In genomic region chr10:120092548-120092947, GRCm38 (mm10) we compare ENCODE assay signal across 16 mouse cellular contexts.
"Had no signal": no experiment of that assay in that cellular context is flagged by ENCODE, and none has a peak within 500 bp of the region (broad histone marks: within the 10 kb centered on the region; RNA-seq: fewer than 3 reads in every experiment).

No protein-coding gene starts in this region.

- H3K9ac ChIP-seq: limb, embryonic 12.5 days; liver, embryonic 14.5 days; lung, embryonic 14.5 days; midbrain, embryonic 15.5 days; neural tube, embryonic 12.5 days had no signal

- H3K4me3 ChIP-seq: limb, embryonic 12.5 days; midbrain, embryonic 15.5 days; neural tube, embryonic 12.5 days had no signal

- H3K9me3 ChIP-seq: limb, embryonic 12.5 days; midbrain, embryonic 15.5 days; neural tube, embryonic 12.5 days had no signal

- H3K27ac ChIP-seq: limb, embryonic 12.5 days; liver, embryonic 14.5 days; midbrain, embryonic 15.5 days; neural tube, embryonic 12.5 days had no signal

- H3K4me1 ChIP-seq: limb, embryonic 12.5 days; midbrain, embryonic 15.5 days; neural tube, embryonic 12.5 days had no signal

- H3K27me3 ChIP-seq: limb, embryonic 12.5 days; midbrain, embryonic 15.5 days; neural tube, embryonic 12.5 days had no signal

- DNase-seq: kidney, postnatal 10 days; layer of hippocampus, adult 9-11 months; layer of hippocampus, postnatal 36 days; liver; lung, embryonic 14.5 days; lung, postnatal 10 days; lung, postnatal 4 days; retina, postnatal 1 day; right cerebral cortex, postnatal 4 days; spleen, adult 18-20 months; thymus, adult 2 months; thymus, postnatal 25 days had no signal
